Mouse (Mus musculus) 3134 (cell line): ENCODE data around the gene Klhl41.

ENCODE experiments used
- DNase-seq: peaks from one replicate; pipeline ENCODE4 v3.0.0-alpha.2; 2011; ENCODE audit warnings: low spot score; ENCODE audit not compliant: insufficient read length; ENCODE audit errors: extremely low read depth

Gene Klhl41

GRCm38 (mm10) chr2:69681931-69682330, 12.0 kb downstream of the Klhl41 start:
- no peak for DNase-seq

GRCm38 (mm10) chr2:69683036-69683805, 13.3 kb downstream of the Klhl41 start:
- no peak for DNase-seq

DNA sequence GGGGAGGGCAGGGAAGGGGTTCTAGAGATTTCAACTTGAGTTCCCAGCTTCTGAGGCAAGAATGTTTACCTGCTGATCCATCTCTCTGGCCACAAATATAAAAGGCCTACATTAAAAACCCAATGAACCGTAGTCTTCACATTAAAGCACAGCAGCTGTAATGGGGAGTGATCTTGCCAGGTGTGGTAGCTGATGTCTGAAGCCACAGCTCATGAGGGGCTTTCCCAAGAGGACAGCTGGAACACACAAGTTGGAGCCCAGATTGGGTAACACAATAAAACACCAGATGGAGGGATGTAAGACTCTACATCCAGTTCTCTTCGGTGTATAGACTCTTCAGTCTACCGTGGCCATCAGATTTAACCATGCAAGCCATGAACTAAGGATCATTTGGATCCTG, 14.6 kb downstream of the Klhl41 start:
- DNase-seq = no peak

DNA sequence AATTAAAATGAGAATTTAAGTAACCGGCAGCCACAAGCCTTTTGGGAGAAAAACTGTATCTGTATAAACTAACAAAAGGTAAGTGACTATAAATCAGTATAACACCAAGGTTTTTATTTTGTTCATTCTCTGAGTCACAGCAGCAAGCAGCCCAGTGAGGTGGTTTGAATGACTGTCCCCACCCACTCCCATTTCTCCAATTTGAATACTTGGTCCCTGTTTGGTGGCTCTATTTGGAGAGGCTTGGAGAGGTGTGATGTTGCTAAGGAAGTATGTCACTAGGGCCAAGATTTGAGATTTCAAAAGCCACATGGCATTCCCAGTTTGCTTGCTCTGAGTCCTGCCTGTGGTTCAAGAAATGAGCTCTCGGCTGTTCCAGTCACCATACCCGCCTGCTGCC, 20.3 kb downstream of the Klhl41 start:
- DNase-seq = no peak

GRCm38 (mm10) chr2:69690843-69691242, 20.9 kb downstream of the Klhl41 start:
- DNase-seq = no peak

DNA sequence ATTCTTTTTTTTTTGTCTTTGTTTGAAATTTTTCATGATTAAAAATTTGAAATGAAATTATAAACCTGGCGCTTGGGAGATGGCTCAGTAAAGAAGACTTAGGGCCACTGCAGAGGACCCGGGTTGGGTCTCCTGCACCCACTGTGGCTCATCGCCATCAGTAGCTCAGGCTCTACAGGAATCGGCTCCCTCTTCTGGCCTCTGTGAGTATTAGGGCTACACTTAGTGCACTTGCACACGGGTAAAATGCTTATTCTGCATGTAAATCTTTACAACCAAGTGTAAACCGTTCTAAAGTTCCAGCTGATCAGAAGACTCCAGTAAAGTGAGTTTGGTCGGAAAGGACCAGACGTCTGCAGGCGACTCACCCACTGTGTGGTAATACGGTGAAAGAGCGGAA, 23.6 kb downstream of the Klhl41 start:
- no peak for DNase-seq

GRCm38 (mm10) chr2:69700446-69700845, 30.5 kb downstream of the Klhl41 start:
- DNase-seq = no peak

DNA sequence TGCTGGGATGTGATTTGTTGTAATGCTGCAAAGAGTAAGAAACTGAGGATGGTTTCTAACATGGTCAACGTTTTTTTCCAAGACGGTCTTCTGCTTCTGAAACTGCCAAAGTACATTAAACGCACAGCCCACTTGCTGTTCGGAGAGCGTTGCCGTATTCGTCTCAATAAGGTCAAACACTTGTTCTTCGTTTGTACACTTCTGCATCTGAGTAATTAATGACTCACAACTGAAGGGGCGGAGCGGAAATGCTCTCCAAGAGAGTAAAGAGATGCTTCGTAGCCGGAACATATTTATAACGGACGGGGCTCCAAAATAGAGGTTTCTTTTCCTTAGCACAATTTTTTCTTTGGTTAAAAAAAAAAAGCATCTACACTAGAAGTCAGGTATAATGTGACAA, 42.3 kb downstream of the Klhl41 start:
- DNase-seq = no peak

DNA sequence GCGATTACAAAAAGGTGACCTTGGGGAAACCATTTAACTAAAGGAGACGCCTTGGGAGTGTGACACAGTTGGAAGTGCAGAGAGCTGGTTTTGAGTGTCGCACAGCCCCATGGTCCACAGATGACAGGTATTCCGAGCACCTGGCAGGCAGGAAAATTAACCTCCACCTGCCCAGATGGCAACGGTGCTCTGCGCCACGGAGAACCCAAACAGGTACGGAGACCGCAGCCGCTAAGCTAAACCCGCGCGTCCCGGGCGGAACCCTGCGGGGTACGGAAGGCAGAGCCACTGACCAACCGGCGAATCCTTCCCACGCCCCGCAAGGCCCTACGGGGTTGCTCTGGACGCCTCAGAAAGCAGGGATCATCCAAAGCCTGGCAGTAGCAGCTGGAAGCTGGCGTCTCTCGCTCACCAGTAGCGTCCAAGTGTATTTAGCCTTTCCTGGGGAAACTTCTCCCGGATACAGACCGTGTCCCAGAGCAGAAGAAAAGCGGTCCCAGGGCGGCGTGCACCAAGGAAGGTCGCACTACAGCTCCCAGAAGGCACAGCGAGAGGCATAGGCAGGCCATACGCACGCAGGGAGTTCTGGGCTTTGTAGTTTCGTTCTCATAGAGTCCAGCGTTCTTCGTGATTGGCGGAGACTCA, 43.2 kb downstream of the Klhl41 start, which contains the start of gene Fastkd1:
Fastkd1 (minus strand) TSS at position 536 of the 645 bp plus-strand sequence.
- peak; percentile 81 for DNase-seq

GRCm38 (mm10) chr2:69713626-69714014, 43.7 kb downstream of the Klhl41 start:
- DNase-seq = no peak

GRCm38 (mm10) chr2:69714126-69714525, 44.2 kb downstream of the Klhl41 start:
- DNase-seq = no peak

DNA sequence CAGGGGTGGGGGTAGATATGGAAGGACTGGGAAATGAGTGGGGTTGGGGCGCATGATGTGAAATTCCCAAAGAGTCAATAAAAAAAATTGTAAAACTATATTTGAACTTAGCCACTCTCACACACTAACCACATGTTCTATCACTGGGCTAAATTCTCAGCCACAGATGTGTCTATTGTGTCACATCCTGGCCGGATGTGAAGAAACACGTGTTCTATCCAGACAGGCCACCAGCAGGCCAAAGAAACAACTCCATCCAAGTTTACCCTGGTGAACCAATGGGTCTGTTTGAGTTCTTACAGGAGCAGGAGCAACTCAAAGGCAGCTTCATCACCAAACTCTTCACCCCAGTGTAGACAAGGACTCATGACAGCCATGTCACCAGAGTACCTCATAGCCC, 46.6 kb downstream of the Klhl41 start:
- no peak for DNase-seq

DNA sequence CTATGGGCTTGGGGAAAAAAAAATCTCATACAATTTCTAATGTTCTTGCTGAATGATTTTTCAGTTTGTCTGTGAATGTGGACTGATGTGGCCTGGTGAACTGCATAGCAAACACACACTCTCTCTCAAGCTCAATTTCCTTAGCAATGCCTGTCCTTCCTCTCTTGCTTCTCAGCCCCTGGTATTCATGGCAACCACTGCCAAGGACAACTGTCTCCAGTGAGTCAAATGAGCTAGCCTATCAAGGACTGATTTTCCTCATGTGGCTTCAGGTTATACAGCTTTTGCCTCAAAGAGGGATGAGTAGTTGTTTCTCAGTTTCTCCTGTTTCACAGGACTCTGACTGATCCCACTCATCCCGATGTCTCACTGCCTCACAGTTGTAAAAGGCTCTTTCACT, 49.2 kb downstream of the Klhl41 start:
- DNase-seq = no peak

- DNase-seq = no peak
These were observed 52.3 kb downstream of the Klhl41 start, which contains the start of gene Ppig for GRCm38 (mm10) chr2:69722273-69722649. TSS of gene Ppig (plus strand) at chr2:69722545.

DNA sequence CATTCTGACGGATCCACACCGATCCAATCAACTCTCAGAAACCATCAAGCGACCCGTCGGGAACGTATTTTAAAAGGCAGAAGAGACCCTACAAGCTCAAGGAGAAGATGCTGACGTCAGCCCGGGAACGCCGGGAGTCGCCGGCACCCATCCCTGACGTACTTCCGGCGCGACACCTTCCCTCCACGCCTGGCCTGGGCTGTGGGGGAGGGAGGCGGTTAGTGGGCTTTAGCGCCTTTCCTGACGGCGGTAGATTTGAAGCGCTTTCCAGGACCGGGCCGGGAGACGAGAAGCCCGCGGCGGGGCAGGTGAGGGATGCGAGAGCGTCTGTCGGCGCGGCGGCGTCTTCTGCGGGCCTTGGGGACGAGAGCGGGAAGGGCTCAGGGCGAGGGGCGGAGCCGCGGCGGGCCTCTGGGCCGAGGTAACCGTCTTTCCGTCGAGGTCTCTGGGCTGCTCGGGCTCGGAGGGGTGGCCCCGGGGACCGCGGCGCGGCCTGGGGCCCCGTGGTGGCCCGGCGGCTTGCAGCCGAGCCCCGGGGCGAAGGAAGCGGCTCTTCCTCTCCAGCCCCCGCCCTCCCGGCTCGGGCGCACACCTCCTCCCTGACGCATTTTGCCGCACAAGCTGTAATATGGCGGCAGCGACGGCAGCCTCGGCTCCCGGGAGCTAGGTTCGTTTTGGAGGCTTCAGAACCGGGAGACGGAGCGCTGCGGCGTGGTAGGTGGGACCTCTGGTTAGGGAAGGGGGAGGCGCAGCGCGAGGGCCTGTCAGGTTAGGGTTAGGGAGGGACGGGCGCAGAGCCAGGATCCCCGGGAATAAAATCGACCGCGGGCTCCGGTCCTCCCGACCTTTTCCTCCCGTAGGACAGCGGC, 53.0 kb downstream of the Klhl41 start:
- DNase-seq = peak; percentile 84

DNA sequence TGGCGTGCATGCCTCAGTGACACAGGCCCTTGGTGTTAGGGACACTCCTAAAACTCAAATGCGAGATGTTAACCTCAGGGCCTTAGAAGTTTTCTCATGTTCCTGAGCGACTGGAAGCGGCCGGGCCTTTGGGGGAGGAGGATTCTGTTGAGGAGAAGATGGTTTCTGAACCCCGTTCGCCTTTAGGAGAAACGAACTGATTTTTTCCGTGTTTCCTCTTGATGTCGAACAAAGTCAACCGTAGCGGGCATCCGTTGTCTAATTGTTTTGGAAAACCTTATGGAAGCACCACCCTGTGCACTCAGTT, 53.6 kb downstream of the Klhl41 start:
- DNase-seq = no peak
